23 mouse cellular contexts compared by ENCODE assay signal in the genomic region with DNA sequence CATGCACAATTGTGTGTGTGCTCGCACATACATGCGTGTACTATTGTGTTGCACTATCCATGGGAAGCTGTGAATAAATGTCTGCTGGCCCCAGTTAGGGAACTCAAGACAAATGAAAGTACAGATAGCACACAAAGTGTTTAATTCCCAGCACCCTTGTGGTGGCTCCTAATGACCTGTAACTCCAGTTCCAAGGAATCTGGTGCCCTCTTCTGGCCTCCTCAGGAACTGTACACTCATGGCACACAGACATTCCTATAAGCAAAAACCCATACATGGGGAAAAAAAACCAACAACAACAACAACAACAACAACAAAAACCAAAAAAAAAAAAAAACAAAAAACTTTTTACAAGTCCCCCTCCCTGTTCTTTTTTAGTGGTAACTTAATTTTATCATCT. TPM values are rescaled to one million over a fixed set of nuclear protein-coding genes. Genes with fewer than 3 reads are reported as not detected.
A peak's percentile ranks its signal among the peaks of the same experiment; 100 is the strongest.
DNase-seq lines count a peak whose midpoint lies in the region; ATAC-seq and TF ChIP-seq lines count a peak whose summit lies in the region.
"Had no signal": no experiment of that assay in that cellular context is flagged by ENCODE, and none has a peak within 500 bp of the region (broad histone marks: within the 10 kb centered on the region; RNA-seq: fewer than 3 reads in every experiment).

No protein-coding gene starts in this region.

- no peak overlapping the region for H3K4me2 ChIP-seq in hindbrain, postnatal 0 days (ENCODE audit: low read depth, low read length)
- no peak overlapping the region for H3K4me2 ChIP-seq in lung, embryonic 14.5 days
- no peak overlapping the region for H3K4me2 ChIP-seq in stomach, postnatal 0 days (replicated peaks; ENCODE audit: low read depth)
- H3K4me2 ChIP-seq: liver, embryonic 13.5 days; midbrain, embryonic 12.5 days; neural tube, embryonic 15.5 days had no signal

- ATAC-seq in hindbrain, postnatal 0 days, result no peak
- ATAC-seq in lung, embryonic 14.5 days (ENCODE audit: insufficient read depth), result no peak
- no peak for ATAC-seq in stomach, postnatal 0 days (ENCODE audit: low FRiP score, low TSS enrichment)
- ATAC-seq: Patski had no signal

- H3K36me3 ChIP-seq in hindbrain, postnatal 0 days (ENCODE audit: insufficient read depth, low read length), result no peaks in the 10 kb centered on the region; the same call in 1 of the 2 replicates
- no peaks in the 10 kb centered on the region for H3K36me3 ChIP-seq in hindbrain, embryonic 10.5 days
- no peaks in the 10 kb centered on the region for H3K36me3 ChIP-seq in lung, embryonic 14.5 days (ENCODE audit: insufficient read depth)
- no peaks in the 10 kb centered on the region for H3K36me3 ChIP-seq in ES-Bruce4 (ENCODE audit: control insufficient read depth, insufficient read depth, low read length, poor library complexity, severe bottlenecking)
- no peaks in the 10 kb centered on the region for H3K36me3 ChIP-seq in stomach, postnatal 0 days (ENCODE audit: control insufficient read depth, insufficient read depth, low read length)
- H3K36me3 ChIP-seq: forebrain, embryonic 10.5 days; liver, embryonic 13.5 days; midbrain, embryonic 12.5 days; neural tube, embryonic 15.5 days had no signal

- H3K4me1 ChIP-seq in hindbrain, postnatal 0 days (ENCODE audit: insufficient read depth, low read length), result no peaks in the 10 kb centered on the region
- no peaks in the 10 kb centered on the region for H3K4me1 ChIP-seq in hindbrain, embryonic 10.5 days (replicated peaks)
- no peaks in the 10 kb centered on the region for H3K4me1 ChIP-seq in lung, embryonic 14.5 days (ENCODE audit: insufficient read depth)
- H3K4me1 ChIP-seq in lung, adult 2 months (ENCODE audit: control insufficient read depth, insufficient read depth, low read length), result no peaks in the 10 kb centered on the region
- no peaks in the 10 kb centered on the region for H3K4me1 ChIP-seq in ES-Bruce4 (ENCODE audit: control insufficient read depth, insufficient read depth, low read length)
- no peaks in the 10 kb centered on the region for H3K4me1 ChIP-seq in stomach, postnatal 0 days (replicated peaks; ENCODE audit: control insufficient read depth, insufficient read depth)
- H3K4me1 ChIP-seq: forebrain, embryonic 10.5 days; liver, embryonic 13.5 days; midbrain, embryonic 12.5 days; neural tube, embryonic 15.5 days had no signal

- no peak overlapping the region for H3K27ac ChIP-seq in hindbrain, postnatal 0 days
- H3K27ac ChIP-seq in hindbrain, embryonic 10.5 days, result no peak overlapping the region
- no peak overlapping the region for H3K27ac ChIP-seq in lung, embryonic 14.5 days (ENCODE audit: low read depth)
- no peak overlapping the region for H3K27ac ChIP-seq in ES-Bruce4 (ENCODE audit: insufficient read depth, low read length)
- no peak overlapping the region for H3K27ac ChIP-seq in stomach, postnatal 0 days (replicated peaks)
- H3K27ac ChIP-seq: forebrain, embryonic 10.5 days; gastrocnemius, adult 2 months; heart, adult 2 months; liver, embryonic 13.5 days; midbrain, embryonic 12.5 days; neural tube, embryonic 15.5 days had no signal

- no peak overlapping the region for H3K4me3 ChIP-seq in hindbrain, postnatal 0 days (ENCODE audit: low read length)
- no peak overlapping the region for H3K4me3 ChIP-seq in hindbrain, embryonic 10.5 days
- H3K4me3 ChIP-seq in lung, embryonic 14.5 days (ENCODE audit: low read depth, low read length), result no peak overlapping the region
- H3K4me3 ChIP-seq in lung, adult 2 months (replicated peaks; ENCODE audit: extremely low read depth, low read depth, low read length), result no peak overlapping the region
- H3K4me3 ChIP-seq in ES-Bruce4 (ENCODE audit: low read depth, low read length), result no peak overlapping the region
- H3K4me3 ChIP-seq in stomach, postnatal 0 days (ENCODE audit: low read depth, low read length), result no peak overlapping the region
- H3K4me3 ChIP-seq: forebrain, embryonic 10.5 days; gastrocnemius, adult 2 months; heart, adult 2 months; liver, embryonic 13.5 days; midbrain, embryonic 12.5 days; neural tube, embryonic 15.5 days had no signal

- 96% methylated on average over 2 of the region's 2 CpGs for WGBS in hindbrain, postnatal 0 days
- 98% methylated on average over 2 of the region's 2 CpGs for WGBS in hindbrain, embryonic 10.5 days
- WGBS in lung, embryonic 14.5 days, result 95% methylated on average over 2 of the region's 2 CpGs
- WGBS in lung, adult 2 months, result 97% methylated on average over 2 of the region's 2 CpGs
- 90% methylated on average over 2 of the region's 2 CpGs for WGBS in stomach, postnatal 0 days

- DNase-seq in hindbrain, postnatal 0 days (ENCODE audit: low spot score), result no peak
- DNase-seq in hindbrain, embryonic 10.5 days (ENCODE audit: low spot score), result no peak
- DNase-seq in lung, embryonic 14.5 days, result peak; percentile 24
- no peak for DNase-seq in lung, adult 2 months
- DNase-seq in stomach, postnatal 0 days (ENCODE audit: low spot score), result no peak
- no peak for DNase-seq in adrenal gland, adult 2 months
- DNase-seq: adrenal gland, postnatal 36 days; cerebellum, adult 11-12 months; cerebellum, postnatal 36 days; gastrocnemius, adult 2 months; heart, adult 2 months; heart, postnatal 36 days; kidney, adult 2 months; kidney, postnatal 25 days; liver, embryonic 13.5 days; lung, postnatal 10 days; right cerebral cortex, postnatal 14 days; spleen, adult 18-20 months had no signal

- no peak for TF ChIP-seq EP300 in ES-Bruce4 (IDR thresholded peaks at IDR 0.05; ENCODE audit: insufficient read depth, low read depth, low read length)
- TF ChIP-seq EP300 in stomach, postnatal 0 days (optimal IDR thresholded peaks at IDR 0.05), result no peak

- H3K9ac ChIP-seq in hindbrain, postnatal 0 days (replicated peaks; ENCODE audit: low read length), result no peak overlapping the region
- no peak overlapping the region for H3K9ac ChIP-seq in lung, embryonic 14.5 days
- no peak overlapping the region for H3K9ac ChIP-seq in ES-Bruce4 (ENCODE audit: low read depth, poor library complexity, severe bottlenecking)
- no peak overlapping the region for H3K9ac ChIP-seq in stomach, postnatal 0 days (ENCODE audit: low read length)
- H3K9ac ChIP-seq: liver, embryonic 13.5 days; midbrain, embryonic 12.5 days; neural tube, embryonic 15.5 days had no signal

- H3K27me3 ChIP-seq in hindbrain, postnatal 0 days (ENCODE audit: insufficient read depth, low read length), result no peaks in the 10 kb centered on the region
- H3K27me3 ChIP-seq in hindbrain, embryonic 10.5 days (ENCODE audit: insufficient read depth, poor library complexity, severe bottlenecking), result no peaks in the 10 kb centered on the region
- H3K27me3 ChIP-seq in lung, embryonic 14.5 days (ENCODE audit: insufficient read depth, low read length), result no peaks in the 10 kb centered on the region
- H3K27me3 ChIP-seq in ES-Bruce4 (ENCODE audit: control insufficient read depth, insufficient read depth, low read length, poor library complexity, severe bottlenecking), result no peaks in the 10 kb centered on the region
- H3K27me3 ChIP-seq in stomach, postnatal 0 days (ENCODE audit: control insufficient read depth, insufficient read depth, low read length), result no peaks in the 10 kb centered on the region
- H3K27me3 ChIP-seq: liver, embryonic 13.5 days; midbrain, embryonic 12.5 days; neural tube, embryonic 15.5 days; Patski had no signal

- no peaks in the 10 kb centered on the region for H3K9me3 ChIP-seq in hindbrain, postnatal 0 days (ENCODE audit: low read length)
- no peaks in the 10 kb centered on the region for H3K9me3 ChIP-seq in hindbrain, embryonic 10.5 days
- H3K9me3 ChIP-seq in lung, embryonic 14.5 days (ENCODE audit: low read depth, low read length), result no peaks in the 10 kb centered on the region
- no peaks in the 10 kb centered on the region for H3K9me3 ChIP-seq in ES-Bruce4 (replicated peaks; ENCODE audit: control insufficient read depth, insufficient read depth, low read length, poor library complexity, severe bottlenecking)
- H3K9me3 ChIP-seq in stomach, postnatal 0 days (ENCODE audit: control insufficient read depth, low read length), result no peaks in the 10 kb centered on the region
- H3K9me3 ChIP-seq: liver, embryonic 13.5 days; neural tube, embryonic 15.5 days had no signal

- no peak for TF ChIP-seq POLR2A in lung, adult 2 months (IDR thresholded peaks at IDR 0.05; ENCODE audit: borderline replicate concordance, extremely low read depth, low read depth, low read length)
- no peak for TF ChIP-seq POLR2A in ES-Bruce4 (IDR thresholded peaks at IDR 0.05; ENCODE audit: insufficient read depth, low read length)

- TF ChIP-seq CTCF in hindbrain, postnatal 0 days (IDR thresholded peaks at IDR 0.05; ENCODE audit: low read depth), result peak; percentile 37
- TF ChIP-seq CTCF in lung, embryonic 14.5 days (IDR thresholded peaks at IDR 0.05; ENCODE audit: low read depth), result peak; percentile 28; the same call in 1 of the 2 replicates
- TF ChIP-seq CTCF in lung, adult 2 months (IDR thresholded peaks at IDR 0.05; ENCODE audit: insufficient read depth, low read length), result no peak
- peak; percentile 18 for TF ChIP-seq CTCF in ES-Bruce4 (IDR thresholded peaks at IDR 0.05; ENCODE audit: low read depth, low read length)
- TF ChIP-seq CTCF in stomach, postnatal 0 days (IDR thresholded peaks at IDR 0.05; ENCODE audit: low read depth), result peak; percentile 36

RNA-seq across cellular contexts. Expression of gene Efhc1, which starts 8.4 kb away (rescaled TPM):
- 2.7 and 8.1 TPM in 2 replicates for total RNA-seq in hindbrain, postnatal 0 days (2014; rRNA removed)
- 3.4 and 3.9 TPM in 2 replicates for polyA plus RNA-seq in hindbrain, postnatal 0 days (2015; fragmentation: Nextera tagmentation; extraction: Ambion mirVana)
- polyA plus RNA-seq in hindbrain, embryonic 10.5 days (2016; fragmentation: Nextera tagmentation; extraction: Ambion mirVana), result 2.1 and 2.3 TPM in 2 replicates
- polyA plus RNA-seq in lung, embryonic 14.5 days (2014; fragmentation: Nextera tagmentation; extraction: Ambion mirVana), result 2.3 and 3.0 TPM in 2 replicates
- polyA plus RNA-seq in lung, adult 2 months (2012; rRNA removed), result 10.4 and 14.9 TPM in 2 replicates
- 4.2 and 8.2 TPM in 2 replicates for polyA plus RNA-seq in ES-Bruce4 (2011; ENCODE audit: insufficient read depth, insufficient read length, low read depth, missing spikeins)
- 1.5 and 1.7 TPM in 2 replicates for polyA plus RNA-seq in stomach, postnatal 0 days (2015; fragmentation: Nextera tagmentation; extraction: Ambion mirVana)
- 1 to 10 TPM; 1.7 to 2.1 TPM for total RNA-seq in adrenal gland, adult 2 months (2021)
- 0.35 and 0.41 TPM in 2 replicates for polyA plus RNA-seq in adrenal gland, adult 2 months (2012; rRNA removed)

RNA-seq across cellular contexts. Expression of gene Paqr8, which starts 52.6 kb away (rescaled TPM):
- 187 and 212 TPM in 2 replicates for total RNA-seq in hindbrain, postnatal 0 days (2014; rRNA removed)
- 47.8 and 51.6 TPM in 2 replicates for polyA plus RNA-seq in hindbrain, postnatal 0 days (2015; fragmentation: Nextera tagmentation; extraction: Ambion mirVana)
- 6.5 and 8.4 TPM in 2 replicates for polyA plus RNA-seq in hindbrain, embryonic 10.5 days (2016; fragmentation: Nextera tagmentation; extraction: Ambion mirVana)
- 4.8 and 5.4 TPM in 2 replicates for polyA plus RNA-seq in lung, embryonic 14.5 days (2014; fragmentation: Nextera tagmentation; extraction: Ambion mirVana)
- 42.6 and 47.2 TPM in 2 replicates for polyA plus RNA-seq in lung, adult 2 months (2012; rRNA removed)
- polyA plus RNA-seq in ES-Bruce4 (2011; ENCODE audit: insufficient read depth, insufficient read length, low read depth, missing spikeins), result 4.4 and 4.9 TPM in 2 replicates
- 10.5 and 12.1 TPM in 2 replicates for polyA plus RNA-seq in stomach, postnatal 0 days (2015; fragmentation: Nextera tagmentation; extraction: Ambion mirVana)
- total RNA-seq in adrenal gland, adult 2 months (2021), result 10 to 100 TPM; 39.7 to 51.8 TPM
- 133 and 147 TPM in 2 replicates for polyA plus RNA-seq in adrenal gland, adult 2 months (2012; rRNA removed)
